Mouse (Mus musculus) heart, adult 2 months (tissue): Measurements from ENCODE around the gene Tcp1. TPM values are rescaled to one million over a fixed set of nuclear protein-coding genes. Genes with fewer than 3 reads are reported as not detected.
"Not testable (repeated sequence)": the region's sequence is repeated elsewhere in the genome, so short reads cannot be mapped to it uniquely, and the experiment has no call there.

ENCODE experiments used
- DNase-seq, 2 experiments: peaks; one replicate each; pipeline ENCODE4 v3.0.0; 2021
- H3K27ac ChIP-seq: fragments of 200-600 bp; 2 replicates; pipeline ENCODE4 v1.8.1; 2022
- H3K27me3 ChIP-seq: fragments of 200-500 bp; 2 replicates; pipeline ENCODE4 v1.6.1; 2012; ENCODE audit warnings: mild to moderate bottlenecking, low read length, inconsistent platforms, mixed read lengths; ENCODE audit not compliant: control insufficient read depth, insufficient read depth
- H3K36me3 ChIP-seq: fragments of 200-500 bp; 2 replicates; pipeline ENCODE4 v1.6.1; 2012; ENCODE audit warnings: low read length, inconsistent platforms; ENCODE audit not compliant: control insufficient read depth, insufficient read depth
- H3K4me1 ChIP-seq: fragments of 200-500 bp; 2 replicates; pipeline ENCODE4 v1.6.1; 2011; ENCODE audit warnings: low read length; ENCODE audit not compliant: control insufficient read depth, insufficient read depth
- H3K4me3 ChIP-seq: fragments of 200-600 bp; 2 replicates; pipeline ENCODE4 v1.8.1; 2022
- H3K79me2 ChIP-seq: fragments of 200-500 bp; replicated peaks from 2 replicates; pipeline ENCODE4 v1.6.1; 2012; ENCODE audit warnings: mild to moderate bottlenecking, inconsistent platforms, low read length, moderate library complexity, mixed read lengths; ENCODE audit not compliant: control insufficient read depth, insufficient read depth
- H3K9ac ChIP-seq: fragments of 200-500 bp; 2 replicates; pipeline ENCODE4 v1.6.1; 2012; ENCODE audit warnings: low read depth, mild to moderate bottlenecking, control low read depth, inconsistent platforms, low read length, mixed read lengths
- CTCF ChIP-seq: fragments of 200-600 bp; IDR thresholded peaks from 2 replicates; pipeline ENCODE4 v1.8.1; 2022; ENCODE audit warnings: antibody characterized with exemption, mild to moderate bottlenecking, moderate library complexity
- EP300 ChIP-seq: fragments of 200-500 bp; IDR thresholded peaks from 2 replicates; pipeline ENCODE4 v1.6.1; 2011; ENCODE audit warnings: low read depth, low read length, control low read depth; ENCODE audit not compliant: insufficient read depth
- POLR2A ChIP-seq: fragments of 200-500 bp; IDR thresholded peaks from 2 replicates; pipeline ENCODE4 v1.6.1; 2011; ENCODE audit warnings: mild to moderate bottlenecking, low read depth, low read length, control low read depth; ENCODE audit not compliant: insufficient read depth
- WGBS: fragments of 180-500 bp; shearing (Covaris S2); methylation state at CpG from one replicate; pipeline ENCODE4 v1.1.7; 2018; 5-methylcytosine and 5-hydroxymethylcytosine counted together
- intact Hi-C: fragments of 180-260 bp; cut with DNase I; formaldehyde crosslinking; loops from one replicate; pipeline ENCODE4 v1.15.1; 2025
- polyA plus RNA-seq: library from polyadenylated mRNA; depleted of rRNA; stranded (reverse); fragments of >200 nt; gene quantifications from 2 replicates; pipeline ENCODE4 v1.2.3, GENCODE M21; 2012
- total RNA-seq, 2 experiments: library from RNA; stranded (reverse); gene quantifications; 2 replicates each; pipeline ENCODE4 v1.2.3; 2021

The Tcp1 gene
- total and polyA plus RNA-seq, 3 experiments, result 68.6 to 196 (median 176) TPM

- H3K27me3 ChIP-seq, result no peaks in the 10 kb centered on the region; the same call in 1 of the 2 replicates
- intact Hi-C loops, result no loop called here
- DNase-seq, result no peak
- H3K36me3 ChIP-seq, result no peaks in the 10 kb centered on the region
- TF ChIP-seq EP300, result no peak
- TF ChIP-seq POLR2A, result no peak
- no peak for TF ChIP-seq CTCF
- H3K27ac ChIP-seq, result no peak overlapping the region
- no peak overlapping the region for H3K4me3 ChIP-seq
- H3K4me1 ChIP-seq, result no peaks in the 10 kb centered on the region
- H3K9ac ChIP-seq, result no peak overlapping the region
- no peaks in the 10 kb centered on the region for H3K79me2 ChIP-seq
- 77% methylated on average over 2 of the region's 2 CpGs for WGBS
Measured at GRCm38 (mm10) chr17:12937412-12937970, 22.0 kb downstream of the Tcp1 start.

- Histone ChIP-seq H3K4me1 (no peaks in the 10 kb centered on the region), H3K27ac (no peak overlapping the region), H3K36me3 (no peaks in the 10 kb centered on the region), H3K27me3 (no peaks in the 10 kb centered on the region; the same call in 1 of the 2 replicates), H3K4me3 (no peak overlapping the region), H3K9ac (no peak overlapping the region), H3K79me2 (no peaks in the 10 kb centered on the region)
- intact Hi-C loops, result no loop called here
- TF ChIP-seq CTCF (no peak), POLR2A (no peak), EP300 (no peak)
- WGBS, result 70% methylated on average over 2 of the region's 2 CpGs
- DNase-seq, result no peak
Measured at GRCm38 (mm10) chr17:12938077-12938476, 22.6 kb downstream of the Tcp1 start.

- H3K79me2 ChIP-seq, DNase-seq, H3K36me3 ChIP-seq, H3K4me3 ChIP-seq, H3K27ac ChIP-seq, H3K9ac ChIP-seq, H3K27me3 ChIP-seq, H3K4me1 ChIP-seq, intact Hi-C loops: not testable (repeated sequence)
- WGBS, result 49% methylated on average over 2 of the region's 12 CpGs
Measured at GRCm38 (mm10) chr17:12939377-12940148, 24.1 kb downstream of the Tcp1 start.

- Histone ChIP-seq H3K79me2 (no peaks in the 10 kb centered on the region), H3K4me3 (peak within 1 kb of the TSS; percentile 26; the same call in 1 of the 2 replicates), H3K27me3 (no peaks in the 10 kb centered on the region; the same call in 1 of the 2 replicates), H3K36me3 (no peaks in the 10 kb centered on the region), H3K9ac (no peak within 1 kb of the TSS), H3K4me1 (no peaks in the 10 kb centered on the region), H3K27ac (no peak within 1 kb of the TSS)
- WGBS, result 8% methylated on average over 27 of the region's 27 CpGs
- intact Hi-C loops, result no loop called here
- TF ChIP-seq CTCF (no peak), EP300 (no peak), POLR2A (no peak)
- peak in 1 of 2 experiments; percentile 27 for DNase-seq
Measured at GRCm38 (mm10) chr17:12940151-12940805, 24.8 kb downstream of the Tcp1 start, which contains the start of gene Acat3. Gene Acat3, minus strand, starts transcription at chr17:12940600.

- TF ChIP-seq EP300, result no peak
- no peak for TF ChIP-seq POLR2A
- no peak for TF ChIP-seq CTCF
- H3K79me2 ChIP-seq, result no peaks in the 10 kb centered on the region
- H3K36me3 ChIP-seq, result no peaks in the 10 kb centered on the region
- WGBS, result 75% methylated on average over 8 of the region's 8 CpGs
- H3K4me3 ChIP-seq, result no peak overlapping the region
- H3K27me3 ChIP-seq, result no peaks in the 10 kb centered on the region; the same call in 1 of the 2 replicates
- intact Hi-C loops, result no loop called here
- H3K4me1 ChIP-seq, result no peaks in the 10 kb centered on the region
- no peak overlapping the region for H3K9ac ChIP-seq
- H3K27ac ChIP-seq, result no peak overlapping the region
- DNase-seq, result no peak
Measured at GRCm38 (mm10) chr17:12941543-12942260, 26.2 kb downstream of the Tcp1 start.
